Mouse (Mus musculus): ENCODE measurements around the gene St6gal1.

DNA sequence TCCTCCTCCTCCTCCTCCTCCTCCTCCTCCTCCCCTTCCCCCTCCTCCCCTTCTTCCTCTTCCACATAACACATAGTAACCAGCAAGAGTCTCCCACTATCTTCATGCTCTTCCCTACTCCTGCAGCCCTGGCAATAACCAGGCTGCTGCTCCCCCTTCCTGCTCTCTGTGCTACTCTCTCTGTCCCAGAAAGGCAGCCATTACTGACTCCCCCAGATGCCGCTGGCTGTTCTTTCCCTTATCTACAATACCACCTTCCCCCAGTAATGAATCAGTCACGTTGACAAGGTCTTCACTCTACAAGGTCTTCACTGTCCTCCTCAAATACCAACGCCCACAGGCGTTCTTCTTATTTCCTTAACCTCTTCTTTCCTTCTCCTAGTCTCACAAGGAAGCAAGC is 176.9 kb downstream of the St6gal1 start:
- TF ChIP-seq CTCF (IDR thresholded peaks at IDR 0.05; ENCODE audit: control insufficient read depth, insufficient read depth, insufficient replicate concordance, low read depth, low read length) (no peak), POLR2A (IDR thresholded peaks at IDR 0.05; ENCODE audit: control insufficient read depth, low read depth, low read length) (no peak)
